Mouse (Mus musculus) stomach, postnatal 0 days (tissue): ENCODE results near the gene Syndig1.

Experiments used
- CTCF ChIP-seq: IDR thresholded peaks from 2 replicates; pipeline ENCODE4 v1.5.1; 2016; ENCODE audit warnings: antibody characterized with exemption, low read depth, mild to moderate bottlenecking, moderate library complexity
- EP300 ChIP-seq: optimal IDR thresholded peaks from 2 replicates; pipeline ENCODE3; 2016; ENCODE audit warnings: antibody characterized with exemption

DNA sequence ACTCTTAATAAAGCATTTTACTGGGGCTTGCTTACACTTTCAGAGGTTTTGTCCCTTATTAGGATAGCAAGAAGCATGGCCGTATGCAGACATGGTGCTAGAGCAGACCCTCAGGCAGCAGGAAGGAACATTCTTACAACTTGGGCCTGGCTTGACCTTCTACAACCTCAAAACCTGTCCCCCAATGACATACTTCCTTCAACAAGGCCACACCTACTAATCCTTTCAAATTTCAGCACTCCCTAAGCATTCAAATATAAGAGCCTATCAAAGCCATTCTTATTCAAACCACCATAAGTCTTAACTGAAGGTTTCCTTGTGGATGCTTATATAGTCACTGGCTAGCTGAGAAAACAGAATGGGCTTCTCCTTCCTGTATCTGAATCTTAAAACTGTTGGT lies 6.1 kb downstream of the Syndig1 start:
- no peak for TF ChIP-seq CTCF
- no peak for TF ChIP-seq EP300
